Mouse (Mus musculus): ENCODE data around the gene Zscan2. TPM values are rescaled to one million over a fixed set of nuclear protein-coding genes. Genes with fewer than 3 reads are reported as not detected.

The Zscan2 gene
- total RNA-seq, 4 experiments from 2014 or later = 4.7 to 8.1 (median 6.2) TPM

DNA sequence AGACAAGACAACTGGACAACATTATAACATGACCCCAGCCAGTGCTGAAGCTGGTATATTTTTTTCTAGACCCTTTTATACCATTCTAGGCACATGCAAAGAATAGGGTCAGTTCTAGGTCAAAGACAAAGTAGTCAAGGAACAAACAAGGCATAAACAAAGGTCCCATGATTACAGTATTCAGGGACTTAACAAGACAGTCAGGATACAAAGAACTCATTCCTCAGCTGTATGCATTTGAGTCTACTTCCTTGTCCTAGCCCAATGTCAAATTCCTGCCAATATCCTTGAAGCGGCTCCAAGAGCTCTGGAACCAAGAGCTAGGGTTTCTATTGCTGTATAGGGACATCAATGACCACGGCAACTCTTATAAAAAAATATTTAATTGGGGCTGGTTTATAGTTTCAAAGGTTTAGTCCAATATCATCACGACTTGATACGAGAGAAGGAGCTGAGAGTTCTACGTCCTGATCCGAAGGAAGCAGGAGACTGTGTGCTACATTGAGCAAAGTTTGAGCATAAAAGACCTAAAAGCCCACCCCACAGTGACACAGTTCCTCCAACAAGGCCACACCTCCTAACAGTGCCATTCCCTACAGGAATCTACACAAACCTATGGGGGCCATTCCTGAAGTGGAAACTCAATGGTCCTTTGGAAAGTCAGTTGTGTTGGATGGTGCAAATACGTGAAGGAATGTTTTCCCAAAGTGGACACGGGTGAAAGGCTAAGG is 16.6 kb upstream of the Zscan2 start:
- DNase-seq (ENCODE audit: low spot score) = no peak

DNA sequence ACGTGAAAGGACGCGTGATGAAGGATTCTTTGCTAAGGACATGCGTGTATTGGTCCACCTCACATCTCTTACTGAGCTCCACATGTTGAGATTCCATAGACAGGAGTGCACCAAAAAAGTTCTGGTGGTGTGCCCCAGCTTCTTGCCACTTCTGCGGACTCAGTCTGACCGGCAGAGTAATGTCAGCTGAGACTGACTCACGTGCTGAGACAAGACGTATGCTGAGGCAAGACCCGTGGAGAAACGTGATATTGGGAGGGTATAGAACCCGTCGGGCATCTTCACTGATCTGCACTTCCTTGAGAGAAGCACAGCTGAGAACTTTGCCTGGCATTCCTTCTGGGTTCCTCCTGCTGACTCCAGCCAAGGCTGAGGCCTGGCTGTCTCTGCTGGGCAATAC is 16.0 kb upstream of the Zscan2 start:
- DNase-seq (ENCODE audit: low spot score) = no peak

DNA sequence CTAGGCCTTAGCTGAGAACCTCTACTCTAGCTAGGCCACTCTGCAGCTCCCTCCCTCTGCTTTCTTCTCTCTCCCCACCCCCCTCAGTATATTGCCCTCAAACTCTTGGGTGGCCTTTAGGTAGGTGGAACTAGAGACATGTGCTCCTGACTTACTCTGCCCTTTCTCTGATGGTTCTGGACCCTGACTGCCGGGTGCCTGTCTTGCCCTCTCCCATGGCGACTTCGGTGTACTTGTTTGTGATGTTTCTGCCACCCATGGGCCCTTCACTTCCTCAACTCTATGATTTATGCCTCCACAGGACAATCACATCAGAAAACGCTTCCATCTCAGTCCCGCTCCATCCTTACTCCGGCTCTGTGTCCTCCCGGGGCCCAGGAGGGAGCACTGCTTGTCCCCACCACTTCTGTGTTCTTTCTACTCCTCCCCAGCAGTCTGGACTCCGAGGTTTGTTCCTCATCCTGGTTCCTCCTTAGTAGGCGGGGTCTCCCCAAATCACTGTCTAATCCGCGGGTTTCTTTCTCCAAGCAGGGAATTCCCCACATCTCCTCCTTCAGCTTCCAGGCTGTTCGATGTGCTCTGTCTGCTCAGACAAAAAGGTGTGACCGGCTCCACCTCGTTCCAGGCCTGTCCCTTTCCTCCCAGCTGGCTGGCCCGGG is 15.0 kb upstream of the Zscan2 start:
- peak; percentile 70 for DNase-seq (ENCODE audit: low spot score)

DNA sequence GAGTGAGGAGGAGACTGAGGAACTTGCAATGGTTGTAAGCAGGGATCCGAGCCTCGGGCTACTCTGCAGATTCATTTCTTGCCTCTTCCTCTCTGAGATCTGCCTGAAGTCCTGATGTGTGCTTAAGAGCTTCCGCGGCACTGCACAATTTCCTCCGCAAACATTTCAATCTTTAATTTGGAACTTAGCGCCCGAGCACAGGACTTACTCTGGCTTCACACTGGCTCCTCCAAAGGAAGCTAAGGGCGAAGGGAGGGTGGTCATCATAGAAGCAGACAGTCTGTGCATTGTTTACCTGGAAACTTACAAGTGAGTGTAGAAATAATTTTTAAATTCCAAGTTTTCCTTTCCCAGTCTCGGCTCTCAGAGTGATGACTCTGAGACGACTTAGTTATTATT is 14.4 kb upstream of the Zscan2 start:
- no peak for DNase-seq (ENCODE audit: low spot score)

DNA sequence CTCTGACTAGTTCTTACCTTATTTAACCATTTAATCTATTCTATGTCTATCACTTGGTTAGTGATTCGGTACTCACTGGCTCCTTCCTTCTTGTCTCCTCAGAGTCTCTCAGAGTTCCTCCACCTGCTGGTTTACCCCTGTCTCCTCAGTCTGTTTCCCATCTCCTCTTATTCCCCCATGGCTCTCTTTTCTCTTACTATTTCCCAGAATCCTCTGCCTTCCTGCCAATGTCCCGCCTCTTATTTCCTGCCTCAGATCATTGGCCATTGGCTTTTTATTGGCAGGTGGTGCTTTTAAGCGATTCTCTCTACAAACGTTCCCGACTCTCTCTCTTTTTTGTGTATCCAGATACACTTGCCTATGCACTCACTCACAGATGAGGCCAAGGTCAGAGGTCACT is 14.0 kb upstream of the Zscan2 start:
- DNase-seq (ENCODE audit: low spot score) = no peak

DNA sequence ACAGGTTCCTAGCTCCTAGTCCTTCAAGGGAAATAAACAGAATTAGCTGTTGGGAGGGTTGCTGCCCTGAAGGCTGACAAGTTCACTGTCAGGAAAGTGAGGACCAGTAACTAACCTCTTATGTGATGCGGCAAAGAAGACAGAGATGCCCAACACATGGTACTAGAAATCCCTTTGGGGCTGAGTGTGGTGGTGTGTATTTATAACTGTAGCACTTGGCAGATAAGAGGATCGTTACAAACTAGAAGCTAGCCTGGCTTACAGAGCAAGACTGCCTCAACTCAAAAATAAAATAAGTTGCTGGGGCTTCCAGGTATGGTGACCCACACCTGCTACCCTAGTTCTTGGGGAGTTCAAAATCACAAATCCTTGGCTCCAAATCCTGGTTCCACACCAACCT is 11.5 kb upstream of the Zscan2 start:
- DNase-seq (ENCODE audit: low spot score) = no peak

DNA sequence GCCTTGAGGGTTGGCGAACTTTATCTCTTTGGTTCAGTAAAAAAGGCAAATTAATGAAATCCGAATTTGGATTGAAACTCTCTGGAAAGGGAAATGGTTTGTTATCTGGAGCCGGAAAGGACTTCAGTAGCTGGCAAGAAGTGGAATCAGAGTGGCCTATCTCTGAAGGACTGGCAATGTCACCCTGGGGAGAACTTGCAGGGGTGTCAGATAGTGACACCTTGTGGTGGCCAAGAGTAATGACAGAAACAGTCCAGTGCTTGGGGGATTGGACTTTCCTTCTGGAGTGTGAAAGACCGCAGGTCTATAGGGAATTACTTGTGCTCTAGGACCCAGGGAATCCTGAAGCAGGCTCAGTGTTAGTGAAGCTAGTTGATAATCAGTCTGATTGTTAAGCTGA is 11.0 kb upstream of the Zscan2 start:
- peak; percentile 68 for DNase-seq (ENCODE audit: low spot score)

DNA sequence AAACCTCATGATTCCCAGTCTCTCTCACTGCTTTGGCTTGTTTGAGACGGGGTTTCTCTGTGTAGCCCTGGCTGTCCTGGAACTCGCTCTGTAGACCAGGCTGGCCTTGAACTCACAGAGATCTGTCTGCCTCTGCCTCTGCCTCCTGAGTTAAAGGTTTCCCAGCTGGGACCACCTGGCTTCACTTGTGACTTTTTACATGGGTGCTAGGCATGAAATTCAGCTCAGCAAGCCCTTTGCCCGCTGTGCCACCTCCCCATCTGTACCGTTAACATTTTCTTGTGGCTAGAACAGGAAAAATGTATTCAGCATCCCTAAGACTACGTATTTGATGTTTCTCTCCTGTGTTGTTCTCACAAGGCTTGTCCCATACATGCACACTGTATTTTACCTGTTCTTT is 10.2 kb upstream of the Zscan2 start:
- DNase-seq (ENCODE audit: low spot score) = no peak

DNA sequence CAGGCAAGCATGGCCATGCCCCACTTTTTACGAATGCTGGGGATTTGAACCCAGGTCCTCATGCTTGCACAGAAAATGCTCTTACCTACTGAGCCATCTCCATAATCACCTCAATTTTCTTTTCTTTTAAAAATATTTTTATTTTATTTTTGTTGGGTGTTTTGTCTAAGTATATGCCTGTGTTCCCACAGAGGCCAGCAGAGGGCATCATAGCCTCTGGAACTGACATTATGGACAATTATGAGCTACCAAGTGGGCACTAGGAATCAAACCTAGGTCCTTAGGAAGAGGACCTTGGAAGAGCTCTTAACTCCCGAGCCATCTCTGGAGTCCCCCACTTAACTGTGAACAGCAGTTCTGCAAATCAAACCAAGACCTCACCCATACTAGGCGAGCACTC is 7.5 kb upstream of the Zscan2 start:
- no peak for DNase-seq (ENCODE audit: low spot score)

DNA sequence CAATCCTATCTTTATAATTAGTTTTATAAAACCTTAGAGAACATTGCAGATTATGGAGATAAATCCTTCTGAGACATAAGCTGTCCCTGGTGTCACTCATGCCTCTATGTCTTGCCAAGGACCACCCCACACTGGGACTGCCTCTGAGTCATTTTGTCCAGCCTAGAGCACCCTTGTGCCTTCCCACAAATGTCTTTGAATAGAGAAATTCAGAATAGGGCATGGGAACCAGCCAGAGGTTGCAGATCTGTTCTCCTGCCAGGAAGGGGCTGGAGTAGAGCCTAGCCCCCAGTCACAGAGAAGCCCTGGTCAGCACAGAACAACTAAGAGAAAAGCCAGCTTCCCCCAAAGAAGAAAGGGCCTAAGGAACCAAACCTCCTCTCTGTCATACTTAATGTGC is 5.4 kb upstream of the Zscan2 start:
- no peak for DNase-seq (ENCODE audit: low spot score)

DNA sequence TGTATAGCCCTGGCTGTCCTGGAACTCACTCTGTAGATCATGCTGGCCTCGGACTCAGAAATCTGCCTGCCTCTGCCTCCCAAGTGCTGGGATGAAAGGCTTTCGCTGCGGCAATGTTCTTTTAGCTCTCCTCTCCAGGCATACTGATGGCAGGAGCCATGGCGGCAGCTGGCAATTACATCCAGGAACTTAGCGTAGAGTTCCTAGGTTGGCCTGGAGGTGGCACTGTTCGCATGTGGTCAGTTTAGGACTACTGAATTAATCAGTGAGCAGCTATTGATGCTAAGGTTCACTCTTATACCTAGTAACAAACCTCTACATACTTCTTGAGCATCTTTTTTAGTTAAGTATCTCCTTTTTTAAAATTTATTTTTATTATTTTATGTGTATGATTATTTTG is 3.5 kb upstream of the Zscan2 start:
- DNase-seq (ENCODE audit: low spot score) = peak; percentile 79

DNA sequence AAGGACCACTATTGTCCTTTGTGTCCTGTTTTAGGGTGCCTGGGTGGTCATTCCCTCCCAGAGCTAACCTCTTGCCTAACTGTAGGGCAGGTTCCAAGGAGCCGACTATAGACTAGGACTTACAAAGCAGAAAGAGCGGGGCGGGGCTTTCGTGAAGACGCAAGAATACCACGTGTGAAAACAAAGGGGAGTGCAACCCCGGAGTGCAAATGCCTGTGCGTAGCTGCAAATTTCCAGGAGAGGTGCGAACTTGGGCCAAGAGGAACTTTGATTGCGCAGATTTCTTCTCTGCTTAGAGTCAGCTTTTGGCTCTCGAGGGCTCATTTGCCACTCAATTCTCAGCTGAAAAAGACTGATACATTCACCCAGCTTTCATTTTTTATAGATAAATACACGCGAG is 493 bp upstream of the Zscan2 start:
- peak; percentile 48 for DNase-seq (ENCODE audit: low spot score)

DNA sequence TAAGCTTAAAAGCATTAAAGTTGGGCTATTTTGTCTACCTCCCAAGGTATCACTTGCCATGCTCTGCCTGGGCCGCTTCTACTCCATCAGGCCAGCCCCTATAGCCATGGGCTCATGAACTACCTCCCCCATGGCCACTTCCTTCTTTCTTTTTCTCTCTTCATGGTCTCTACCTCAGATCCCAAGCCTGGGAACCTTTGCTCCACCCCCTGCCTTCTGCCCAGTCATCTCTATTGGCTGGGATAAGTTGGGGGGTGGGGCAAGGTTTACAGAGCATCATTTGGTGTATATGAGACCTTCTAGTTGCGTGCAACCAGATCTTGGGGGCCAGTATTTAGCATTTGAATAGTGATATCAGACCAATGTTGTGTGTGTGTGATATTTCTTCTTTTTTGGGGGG is 1.8 kb downstream of the Zscan2 start:
- DNase-seq (ENCODE audit: low spot score) = no peak

DNA sequence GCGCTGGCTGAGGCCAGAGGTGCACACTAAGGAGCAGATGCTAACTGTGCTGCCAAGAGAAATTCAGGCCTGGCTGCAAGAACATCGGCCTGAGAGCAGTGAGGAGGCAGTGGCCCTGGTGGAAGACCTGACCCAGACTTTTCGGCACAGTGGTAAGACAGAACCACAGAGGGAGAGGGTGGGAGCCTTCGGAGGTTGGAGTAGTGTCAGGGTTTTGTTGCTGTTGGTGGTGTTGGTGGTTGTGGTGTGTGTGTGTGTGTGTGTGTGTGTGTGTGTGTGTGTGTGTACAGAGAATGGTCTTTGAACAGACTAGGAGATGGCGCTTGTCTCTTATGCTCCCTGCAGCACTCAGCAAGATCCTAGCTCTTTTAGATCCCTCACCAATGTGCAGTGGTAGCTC is 2.8 kb downstream of the Zscan2 start:
- no peak for DNase-seq (ENCODE audit: low spot score)

DNA sequence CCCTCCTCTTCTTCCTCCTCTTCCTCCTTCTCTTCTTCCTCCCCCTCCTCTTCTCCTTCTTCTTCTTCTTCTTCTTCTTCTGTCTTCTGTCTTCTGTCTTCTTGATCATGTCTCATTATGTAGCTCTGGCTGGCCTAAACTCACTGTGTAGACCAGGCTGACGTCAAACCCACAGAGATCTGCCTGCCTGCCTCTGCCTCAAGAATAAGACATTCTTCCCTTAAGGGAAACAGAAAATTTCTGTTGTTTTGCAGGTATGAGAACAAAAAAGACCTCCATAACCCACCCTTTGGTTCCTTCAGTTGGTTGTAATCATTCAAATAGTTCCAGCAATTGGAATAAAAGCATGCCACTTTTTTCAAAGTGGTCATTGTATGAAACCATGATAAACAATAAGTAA is 3.4 kb downstream of the Zscan2 start:
- DNase-seq (ENCODE audit: low spot score) = no peak

DNA sequence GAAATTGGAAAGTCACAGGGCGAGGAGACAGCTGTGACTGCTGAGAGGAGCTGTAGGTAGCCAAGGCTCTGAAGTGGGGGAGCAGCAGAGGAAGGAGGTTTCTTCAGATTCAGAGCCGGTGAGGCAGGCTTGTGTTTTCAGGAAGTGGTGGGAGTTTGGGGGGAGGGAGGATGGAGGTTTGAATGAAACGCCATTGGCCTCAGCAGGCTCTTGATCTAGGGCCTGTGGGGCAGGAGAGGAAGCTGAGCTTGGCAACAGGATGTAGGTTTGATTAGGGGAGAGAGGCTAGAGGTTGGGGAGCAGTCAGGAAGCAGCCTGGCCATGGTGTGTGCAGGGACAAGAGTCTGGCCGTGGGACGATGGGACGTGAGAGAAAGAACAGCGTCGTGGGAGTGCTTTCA is 4.1 kb downstream of the Zscan2 start:
- no peak for DNase-seq (ENCODE audit: low spot score)

DNA sequence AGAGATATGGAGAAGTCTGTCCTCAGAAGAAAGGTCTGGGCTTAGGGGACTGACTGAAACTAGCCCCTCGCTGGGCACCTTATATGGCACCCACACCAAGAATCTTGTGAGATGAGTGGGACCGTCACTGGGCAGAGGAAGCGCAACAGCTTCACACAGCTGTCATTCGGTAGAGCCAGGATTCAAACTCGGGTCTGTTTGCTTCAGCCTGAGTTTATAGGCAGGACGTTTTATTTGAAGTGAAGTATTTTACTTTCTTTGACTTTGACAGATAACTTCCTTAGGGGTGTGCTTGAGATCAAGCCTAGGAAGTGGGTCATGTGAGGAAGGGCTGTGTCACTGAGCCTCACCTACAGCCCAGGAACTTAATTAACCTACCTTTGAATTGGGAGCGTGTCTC is 4.8 kb downstream of the Zscan2 start:
- no peak for DNase-seq (ENCODE audit: low spot score)

DNA sequence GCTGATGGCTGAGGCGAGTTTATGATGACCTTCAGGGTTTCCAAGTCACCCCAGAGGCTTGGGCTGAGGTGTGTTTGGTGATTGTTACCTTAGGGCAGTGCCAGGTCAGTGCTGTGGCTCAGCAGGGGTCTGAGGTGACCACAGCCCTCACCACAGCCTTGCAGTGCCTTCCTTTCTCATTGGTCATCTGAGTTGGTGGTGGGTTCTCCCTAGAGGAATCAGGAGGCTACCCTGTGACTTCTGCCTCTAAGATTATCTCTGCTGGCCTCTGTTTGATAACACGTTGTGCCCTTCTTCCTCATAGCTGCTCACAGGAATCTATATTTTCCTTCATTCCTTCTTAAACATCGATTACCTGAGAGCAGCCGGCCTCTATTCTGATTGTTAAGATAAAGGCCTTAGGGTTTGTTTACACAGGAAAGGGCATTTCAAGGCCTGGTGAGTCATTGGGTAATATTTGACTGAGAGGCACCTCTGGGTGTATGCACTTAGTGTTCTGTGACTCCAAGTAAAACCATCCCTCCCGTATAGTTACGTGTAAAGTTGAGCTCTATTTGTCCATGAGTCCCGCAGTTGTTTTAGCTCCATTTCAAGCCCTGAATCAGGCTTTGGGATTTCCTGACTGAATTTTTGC is 5.9 kb downstream of the Zscan2 start:
- no peak for DNase-seq (ENCODE audit: low spot score)

DNA sequence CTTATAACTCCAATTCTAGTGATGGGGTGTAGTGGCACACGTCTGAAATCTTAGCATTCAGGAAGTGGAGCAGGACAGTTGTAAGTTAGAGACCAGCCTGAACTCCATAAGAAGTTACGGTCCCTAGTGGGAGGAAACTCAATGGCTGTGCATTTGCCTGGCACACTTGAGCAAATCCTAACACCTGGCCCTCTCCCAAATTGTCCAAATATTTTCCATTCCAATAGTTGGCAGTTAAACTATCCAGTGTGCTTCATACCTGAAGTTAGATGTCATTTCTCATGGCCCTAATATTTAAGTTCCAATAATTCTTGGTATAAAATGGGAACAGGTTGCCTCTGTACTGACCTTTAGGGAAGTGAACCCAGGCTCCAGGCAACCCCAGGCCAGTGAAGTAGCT is 8.0 kb downstream of the Zscan2 start:
- DNase-seq (ENCODE audit: low spot score) = no peak

DNA sequence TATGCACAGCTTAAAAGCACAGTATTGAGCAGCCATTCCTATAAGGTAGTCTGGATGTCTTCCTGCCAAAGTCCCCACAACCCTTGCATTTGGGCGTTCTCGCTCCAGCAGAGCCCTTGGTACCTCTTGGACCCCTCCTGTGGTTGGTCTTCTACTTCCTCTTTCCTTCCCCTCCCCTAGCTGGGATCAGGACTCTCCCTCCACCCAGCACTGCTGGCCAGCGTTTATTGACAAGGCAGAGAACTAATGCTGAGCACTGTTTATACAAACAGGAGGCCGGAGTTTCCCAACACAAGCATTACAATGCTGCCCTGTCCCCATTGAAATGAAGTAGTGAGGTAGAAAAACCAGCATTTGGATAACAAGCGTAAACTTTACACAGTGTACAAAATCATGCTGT is 12.3 kb downstream of the Zscan2 start:
- no peak for DNase-seq (ENCODE audit: low spot score)

DNA sequence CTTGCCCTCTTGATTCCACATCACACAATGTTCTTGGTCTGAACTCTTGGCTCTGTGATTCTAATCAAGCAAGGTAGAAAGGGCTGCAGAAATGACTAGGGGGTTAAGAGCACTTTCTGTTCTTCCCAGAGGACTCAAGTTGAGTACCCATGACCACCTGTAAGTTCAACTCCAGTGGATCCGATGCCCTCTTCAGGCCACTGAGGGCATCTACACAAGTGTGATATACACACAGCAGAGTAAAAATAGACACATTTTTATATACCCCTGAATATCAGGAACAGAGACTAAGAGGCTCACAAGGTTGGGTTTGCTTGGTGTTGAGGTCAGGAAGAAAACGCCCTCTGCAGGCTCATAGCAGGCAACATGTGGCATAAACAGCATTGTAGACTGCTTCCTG is 12.9 kb downstream of the Zscan2 start:
- DNase-seq (ENCODE audit: low spot score) = no peak

DNA sequence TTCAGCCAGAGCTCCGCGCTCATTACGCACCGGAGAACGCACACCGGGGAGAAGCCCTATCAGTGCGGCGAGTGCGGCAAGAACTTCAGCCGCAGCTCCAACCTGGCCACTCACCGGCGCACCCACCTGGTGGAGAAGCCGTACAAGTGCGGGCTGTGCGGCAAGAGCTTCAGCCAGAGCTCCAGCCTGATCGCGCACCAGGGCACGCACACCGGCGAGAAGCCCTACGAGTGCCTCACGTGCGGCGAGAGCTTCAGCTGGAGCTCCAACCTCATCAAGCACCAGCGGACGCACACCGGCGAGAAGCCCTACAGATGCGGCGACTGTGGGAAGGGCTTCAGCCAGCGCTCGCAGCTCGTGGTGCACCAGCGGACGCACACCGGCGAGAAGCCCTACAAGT is 15.0 kb downstream of the Zscan2 start:
- no peak for DNase-seq (ENCODE audit: low spot score)

DNA sequence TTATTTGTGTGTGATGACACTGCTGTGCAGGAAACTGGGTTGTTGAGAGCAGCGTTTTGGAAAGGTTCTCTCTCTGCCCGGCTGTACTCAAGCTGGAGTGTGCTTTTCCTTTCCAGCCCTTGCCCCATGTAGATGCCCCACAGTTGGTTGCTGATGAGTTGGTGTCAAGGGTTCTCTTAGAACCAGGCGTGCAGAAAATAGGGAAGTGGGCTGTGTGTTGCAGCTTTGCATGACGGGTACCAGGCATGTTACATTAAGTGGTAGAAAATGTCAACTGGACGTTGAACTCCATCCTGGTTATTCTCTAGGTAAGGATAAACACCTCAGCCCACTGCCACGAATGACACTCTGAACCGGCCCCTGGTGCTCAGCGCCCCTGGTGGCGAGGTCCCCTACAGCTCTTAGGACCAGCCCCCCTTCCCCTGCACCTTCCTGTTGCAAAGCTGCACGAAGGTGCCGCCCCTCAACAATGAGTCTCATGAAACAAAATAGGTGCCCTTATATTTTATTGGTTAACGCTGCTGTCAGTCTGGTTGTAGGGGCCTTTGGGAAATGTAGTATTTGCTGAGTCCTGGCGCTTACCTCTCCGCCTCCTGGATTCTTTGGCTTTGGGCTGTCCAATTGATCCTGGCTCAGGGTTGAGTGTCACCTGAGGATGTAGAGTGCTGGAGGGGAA is 22.2 kb downstream of the Zscan2 start:
- no peak for DNase-seq (ENCODE audit: low spot score)

Data from heart, adult 8-10 months (tissue).